Mouse (Mus musculus) kidney, embryonic 16.5 days (tissue): ENCODE results near the gene Slc35e3. TPM values are rescaled to one million over a fixed set of nuclear protein-coding genes. Genes with fewer than 3 reads are reported as not detected.

Experiments used
- ATAC-seq: fragments of 200-750 bp; cut with Nextera tagmentation; 2 replicates; pipeline ENCODE4 v1.8.0; 2017; ENCODE audit warnings: moderate TSS enrichment; ENCODE audit not compliant: low FRiP score, low TSS enrichment
- H3K27ac ChIP-seq: fragments of 300-500 bp; sonication (generic); 2 replicates; pipeline ENCODE4 v1.5.1; 2014; ENCODE audit warnings: low read length
- H3K27me3 ChIP-seq: fragments of 300-500 bp; sonication (generic); 2 replicates; pipeline ENCODE4 v1.6.1; 2014; ENCODE audit warnings: low read length, control low read depth, mixed read lengths; ENCODE audit not compliant: insufficient read depth
- H3K36me3 ChIP-seq: fragments of 300-500 bp; sonication (generic); 2 replicates; pipeline ENCODE4 v1.6.1; 2014; ENCODE audit warnings: low read length, control low read depth, mixed read lengths; ENCODE audit not compliant: insufficient read depth
- H3K4me1 ChIP-seq: fragments of 300-500 bp; sonication (generic); 2 replicates; pipeline ENCODE4 v1.6.1; 2014; ENCODE audit warnings: low read length, control low read depth, mixed read lengths; ENCODE audit not compliant: insufficient read depth
- H3K4me2 ChIP-seq: fragments of 300-500 bp; sonication (generic); replicated peaks from 2 replicates; pipeline ENCODE4 v1.6.1; 2014; ENCODE audit warnings: low read depth, low read length
- H3K4me3 ChIP-seq: fragments of 300-500 bp; sonication (generic); 2 replicates; pipeline ENCODE4 v1.5.1; 2014; ENCODE audit warnings: mild to moderate bottlenecking, low read length
- H3K9ac ChIP-seq: fragments of 300-500 bp; sonication (generic); replicated peaks from 2 replicates; pipeline ENCODE4 v1.6.1; 2014; ENCODE audit warnings: low read length
- H3K9me3 ChIP-seq: fragments of 300-500 bp; sonication (generic); 2 replicates; pipeline ENCODE4 v1.6.1; 2016; ENCODE audit warnings: low read length, control low read depth
- WGBS: fragments of 180-500 bp; shearing (Covaris S2); extraction: QIAGEN DNeasy Blood & Tissue Kit; methylation state at CpG from one replicate; pipeline ENCODE4 v1.1.7; 2014; 5-methylcytosine and 5-hydroxymethylcytosine counted together
- polyA plus RNA-seq: library from polyadenylated mRNA; unstranded; fragments of >200 nt; fragmentation: Nextera tagmentation; extraction: Ambion mirVana; gene quantifications from 2 replicates; pipeline ENCODE4 v1.2.1, GENCODE M21; 2015

Slc35e3 gene
- polyA plus RNA-seq = 15.2 and 17.3 TPM in 2 replicates

GRCm38 (mm10) chr10:117746297-117746883 lies at the start of gene Slc35e3:
Slc35e3 (minus strand) TSS chr10:117746365.
- H3K27me3 ChIP-seq = no peaks in the 10 kb centered on the region
- H3K4me1 ChIP-seq = peaks cover 10% of the 10 kb centered on the region
- peak within 1 kb of the TSS; percentile 50 for H3K4me3 ChIP-seq
- H3K36me3 ChIP-seq = peaks cover 36% of the 10 kb centered on the region
- 16% methylated on average over 45 of the region's 46 CpGs for WGBS
- peak within 1 kb of the TSS; percentile 56 for H3K9ac ChIP-seq
- H3K4me2 ChIP-seq = peak within 1 kb of the TSS; percentile 70
- H3K9me3 ChIP-seq = 0 out of 2 replicates have a peak, but pooled peaks cover 3% of the 10 kb centered on the region
- ATAC-seq = peak; percentile 97
- peak within 1 kb of the TSS; percentile 71; the same call in 1 of the 2 replicates for H3K27ac ChIP-seq

- no peak overlapping the region for H3K4me2 ChIP-seq
- peaks cover 22% of the 10 kb centered on the region for H3K4me1 ChIP-seq
- no peak overlapping the region for H3K27ac ChIP-seq
- no peak overlapping the region for H3K9ac ChIP-seq
- ATAC-seq = no peak
- 80% methylated on average over 4 of the region's 4 CpGs for WGBS
- no peak overlapping the region for H3K4me3 ChIP-seq
- no peaks in the 10 kb centered on the region; the same call in 1 of the 2 replicates for H3K36me3 ChIP-seq
- H3K9me3 ChIP-seq = peaks cover 5% of the 10 kb centered on the region; the same call in 1 of the 2 replicates
- no peaks in the 10 kb centered on the region for H3K27me3 ChIP-seq
These were observed 49.0 kb upstream of the Slc35e3 start for GRCm38 (mm10) chr10:117795206-117795605.

GRCm38 (mm10) chr10:117793436-117794030 lies 47.4 kb upstream of the Slc35e3 start:
- H3K9ac ChIP-seq = peak overlapping the region; percentile 67
- peak overlapping the region; percentile 84; the same call in 1 of the 2 replicates for H3K27ac ChIP-seq
- H3K4me1 ChIP-seq = peaks cover 22% of the 10 kb centered on the region
- H3K4me2 ChIP-seq = peak overlapping the region; percentile 66
- peaks cover 5% of the 10 kb centered on the region; the same call in 1 of the 2 replicates for H3K9me3 ChIP-seq
- WGBS = 72% methylated on average over 11 of the region's 11 CpGs
- no peaks in the 10 kb centered on the region; the same call in 1 of the 2 replicates for H3K36me3 ChIP-seq
- H3K27me3 ChIP-seq = no peaks in the 10 kb centered on the region
- ATAC-seq = no peak
- peak overlapping the region; percentile 95 for H3K4me3 ChIP-seq

- H3K27ac ChIP-seq = peak within 1 kb of the TSS; percentile 88
These were observed 46.3 kb upstream of the Slc35e3 start, which contains the start of gene Nup107 for GRCm38 (mm10) chr10:117792141-117793091. Nup107 (minus strand) TSS chr10:117792705.

GRCm38 (mm10) chr10:117791171-117791470 lies 45.0 kb upstream of the Slc35e3 start:
- WGBS = 87% methylated on average over 2 of the region's 2 CpGs

More at GRCm38 (mm10) chr10:117792141-117793091, 46.3 kb upstream of the Slc35e3 start, which contains the start of gene Nup107:
- Histone ChIP-seq H3K9ac (peak within 1 kb of the TSS; percentile 89), H3K9me3 (peaks cover 5% of the 10 kb centered on the region; the same call in 1 of the 2 replicates), H3K4me1 (peaks cover 22% of the 10 kb centered on the region), H3K27me3 (no peaks in the 10 kb centered on the region), H3K36me3 (peaks cover 4% of the 10 kb centered on the region; the same call in 1 of the 2 replicates), H3K4me2 (peak within 1 kb of the TSS; percentile 88), H3K4me3 (peak within 1 kb of the TSS; percentile 95)
- under 1% methylated on average over 75 of the region's 75 CpGs for WGBS
- ATAC-seq = peak; percentile 98

GRCm38 (mm10) chr10:117790421-117791170 lies 44.4 kb upstream of the Slc35e3 start:
- Histone ChIP-seq H3K4me3 (no peak overlapping the region), H3K9ac (no peak overlapping the region), H3K36me3 (peaks cover 13% of the 10 kb centered on the region; the same call in 1 of the 2 replicates), H3K9me3 (no peaks in the 10 kb centered on the region), H3K4me2 (no peak overlapping the region), H3K27me3 (no peaks in the 10 kb centered on the region), H3K4me1 (peaks cover 22% of the 10 kb centered on the region), H3K27ac (no peak overlapping the region)
- WGBS = 94% methylated on average over 17 of the region's 17 CpGs
- no peak for ATAC-seq

More at GRCm38 (mm10) chr10:117791171-117791470, 45.0 kb upstream of the Slc35e3 start:
- Histone ChIP-seq H3K9me3 (peaks cover under 1% of the 10 kb centered on the region; the same call in 1 of the 2 replicates), H3K27ac (no peak overlapping the region), H3K4me3 (peak overlapping the region; percentile 95; the same call in 1 of the 2 replicates), H3K9ac (0 out of 2 replicates have a peak overlapping the region, but pooled peaks have one; percentile 89), H3K36me3 (peaks cover 8% of the 10 kb centered on the region; the same call in 1 of the 2 replicates), H3K27me3 (no peaks in the 10 kb centered on the region), H3K4me1 (peaks cover 22% of the 10 kb centered on the region), H3K4me2 (peak overlapping the region; percentile 88)
- ATAC-seq = no peak

- Histone ChIP-seq H3K27ac (no peak overlapping the region), H3K27me3 (no peaks in the 10 kb centered on the region), H3K9ac (no peak overlapping the region), H3K9me3 (no peaks in the 10 kb centered on the region), H3K4me1 (peaks cover 22% of the 10 kb centered on the region), H3K4me2 (no peak overlapping the region), H3K36me3 (peaks cover 18% of the 10 kb centered on the region; the same call in 1 of the 2 replicates), H3K4me3 (no peak overlapping the region)
- no peak for ATAC-seq
- WGBS = 90% methylated on average over 1 of the region's 1 CpGs
These were observed 43.8 kb upstream of the Slc35e3 start for GRCm38 (mm10) chr10:117790011-117790410.

GRCm38 (mm10) chr10:117784646-117785045 lies 38.5 kb upstream of the Slc35e3 start:
- H3K4me3 ChIP-seq = no peak overlapping the region
- H3K4me1 ChIP-seq = no peaks in the 10 kb centered on the region
- H3K27me3 ChIP-seq = no peaks in the 10 kb centered on the region
- H3K9me3 ChIP-seq = no peaks in the 10 kb centered on the region
- WGBS = 91% methylated on average over 7 of the region's 7 CpGs
- no peak overlapping the region for H3K9ac ChIP-seq
- H3K27ac ChIP-seq = no peak overlapping the region
- no peak for ATAC-seq
- peaks cover 57% of the 10 kb centered on the region for H3K36me3 ChIP-seq
- H3K4me2 ChIP-seq = no peak overlapping the region
